Mouse (Mus musculus) hindbrain, embryonic 16.5 days (tissue): ENCODE measurements around the gene Cdiptos. TPM values are rescaled to one million over a fixed set of nuclear protein-coding genes. Genes with fewer than 3 reads are reported as not detected.

Source experiments
- ATAC-seq: fragments of 200-750 bp; cut with Nextera tagmentation; 2 replicates; pipeline ENCODE4 v1.8.0; 2017; ENCODE audit warnings: moderate TSS enrichment, moderate library complexity
- H3K27ac ChIP-seq: fragments of 300-500 bp; sonication (generic); 2 replicates; pipeline ENCODE4 v1.5.1; 2014; ENCODE audit warnings: low read depth, mild to moderate bottlenecking, control low read depth, low read length, moderate library complexity
- H3K27me3 ChIP-seq: fragments of 300-500 bp; sonication (generic); replicated peaks from 2 replicates; pipeline ENCODE4 v1.6.1; 2014; ENCODE audit warnings: low read length; ENCODE audit not compliant: control insufficient read depth, insufficient read depth
- H3K36me3 ChIP-seq: fragments of 300-500 bp; sonication (generic); 2 replicates; pipeline ENCODE4 v1.6.1; 2014; ENCODE audit warnings: mild to moderate bottlenecking, low read length, moderate library complexity, mixed read lengths; ENCODE audit not compliant: control insufficient read depth, insufficient read depth
- H3K4me1 ChIP-seq: fragments of 300-500 bp; sonication (generic); 2 replicates; pipeline ENCODE4 v1.6.1; 2014; ENCODE audit warnings: low read depth, low read length; ENCODE audit not compliant: control insufficient read depth, insufficient read depth
- H3K4me2 ChIP-seq: fragments of 300-500 bp; sonication (generic); 2 replicates; pipeline ENCODE4 v1.6.1; 2014; ENCODE audit warnings: mild to moderate bottlenecking, low read length, control low read depth, moderate library complexity
- H3K4me3 ChIP-seq: fragments of 300-500 bp; sonication (generic); 2 replicates; pipeline ENCODE4 v1.5.1; 2014; ENCODE audit warnings: mild to moderate bottlenecking, low read length, control low read depth, moderate library complexity
- H3K9ac ChIP-seq: fragments of 300-500 bp; sonication (generic); 2 replicates; pipeline ENCODE4 v1.6.1; 2014; ENCODE audit warnings: low read depth, mild to moderate bottlenecking, control low read depth, low read length, moderate library complexity
- H3K9me3 ChIP-seq: fragments of 300-500 bp; sonication (generic); 2 replicates; pipeline ENCODE4 v1.6.1; 2014; ENCODE audit warnings: mild to moderate bottlenecking, low read length, moderate library complexity; ENCODE audit not compliant: control insufficient read depth
- WGBS: fragments of 180-500 bp; shearing (Covaris S2); extraction: QIAGEN DNeasy Blood & Tissue Kit; methylation state at CpG from one replicate; pipeline ENCODE4 v1.1.7; 2014; 5-methylcytosine and 5-hydroxymethylcytosine counted together
- polyA plus RNA-seq: library from polyadenylated mRNA; unstranded; fragments of >200 nt; fragmentation: Nextera tagmentation; extraction: Ambion mirVana; gene quantifications from 2 replicates; pipeline ENCODE4 v1.2.1, GENCODE M21; 2015

The Cdiptos gene
- polyA plus RNA-seq, 1 experiment from 2014 or later: 1.2 TPM

DNA sequence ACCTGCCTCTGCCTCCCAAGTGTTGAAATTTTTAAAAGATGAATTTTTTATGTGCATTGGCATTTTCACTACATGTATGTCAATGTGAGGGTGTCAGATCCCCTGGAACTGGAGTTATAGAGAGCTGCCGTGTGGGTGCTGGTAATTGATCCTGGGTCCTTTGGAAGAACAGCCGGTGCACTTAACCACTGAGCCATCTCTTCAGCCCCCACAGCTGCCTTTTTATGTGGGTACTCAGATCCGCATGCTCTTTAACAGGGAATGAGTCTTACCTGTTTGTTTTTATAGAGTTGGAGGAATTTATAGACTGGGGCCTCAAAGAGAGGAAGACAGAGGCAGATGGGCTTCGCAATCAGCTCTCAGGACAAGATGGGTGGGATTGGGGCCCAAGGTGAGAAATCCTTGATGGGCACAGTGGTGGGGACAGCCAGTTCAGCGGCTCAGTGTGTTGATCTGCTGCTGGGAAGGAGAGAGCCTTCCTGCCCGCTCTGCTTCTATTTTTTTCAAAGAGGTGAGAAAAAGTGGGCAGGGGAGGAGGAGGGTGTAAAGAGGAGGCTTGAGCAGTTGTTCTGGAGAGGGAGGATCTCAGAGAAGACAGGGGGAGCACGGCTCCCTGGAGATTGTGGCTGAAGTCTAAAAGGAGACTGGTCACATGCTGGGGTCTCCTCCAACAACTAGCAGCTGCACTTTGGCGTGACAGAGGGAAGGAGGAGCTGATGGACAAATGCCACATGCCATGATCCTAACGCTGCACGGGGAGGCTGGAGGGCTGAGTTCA lies 9.0 kb upstream of the Cdiptos start:
- no peak overlapping the region for H3K27ac ChIP-seq
- H3K27me3 ChIP-seq: no peaks in the 10 kb centered on the region
- no peaks in the 10 kb centered on the region for H3K4me1 ChIP-seq
- no peak overlapping the region for H3K4me3 ChIP-seq
- 0 out of 2 replicates have a peak, but pooled peaks cover under 1% of the 10 kb centered on the region for H3K36me3 ChIP-seq
- ATAC-seq: no peak
- no peaks in the 10 kb centered on the region for H3K9me3 ChIP-seq
- H3K9ac ChIP-seq: no peak overlapping the region
- H3K4me2 ChIP-seq: no peak overlapping the region
- WGBS: 66% methylated on average over 10 of the region's 10 CpGs

- peaks cover 15% of the 10 kb centered on the region; the same call in 1 of the 2 replicates for H3K36me3 ChIP-seq
- no peak overlapping the region for H3K4me2 ChIP-seq
- WGBS: 85% methylated on average over 7 of the region's 7 CpGs
- H3K9me3 ChIP-seq: no peaks in the 10 kb centered on the region
- no peaks in the 10 kb centered on the region for H3K4me1 ChIP-seq
- H3K27ac ChIP-seq: no peak overlapping the region
- H3K27me3 ChIP-seq: no peaks in the 10 kb centered on the region
- no peak for ATAC-seq
- H3K9ac ChIP-seq: no peak overlapping the region
- H3K4me3 ChIP-seq: no peak overlapping the region
These were observed 7.2 kb upstream of the Cdiptos start for GRCm38 (mm10) chr7:126983113-126983512.

- Histone ChIP-seq H3K27me3 (no peaks in the 10 kb centered on the region), H3K4me1 (peaks cover 4% of the 10 kb centered on the region), H3K27ac (no peak overlapping the region), H3K4me3 (no peak overlapping the region), H3K4me2 (no peak overlapping the region), H3K9ac (no peak overlapping the region), H3K36me3 (peaks cover 15% of the 10 kb centered on the region; the same call in 1 of the 2 replicates), H3K9me3 (no peaks in the 10 kb centered on the region)
- ATAC-seq: no peak
- WGBS: 99% methylated on average over 4 of the region's 4 CpGs
These were observed 6.2 kb upstream of the Cdiptos start for GRCm38 (mm10) chr7:126982054-126982453.

GRCm38 (mm10) chr7:126981601-126982000 lies 5.7 kb upstream of the Cdiptos start:
- Histone ChIP-seq H3K4me1 (peaks cover 6% of the 10 kb centered on the region), H3K27me3 (no peaks in the 10 kb centered on the region), H3K9ac (no peak overlapping the region), H3K4me2 (no peak overlapping the region), H3K4me3 (no peak overlapping the region), H3K9me3 (no peaks in the 10 kb centered on the region), H3K27ac (no peak overlapping the region), H3K36me3 (peaks cover 15% of the 10 kb centered on the region; the same call in 1 of the 2 replicates)
- ATAC-seq: no peak
- WGBS: 80% methylated on average over 2 of the region's 2 CpGs

- no peaks in the 10 kb centered on the region for H3K9me3 ChIP-seq
- H3K27me3 ChIP-seq: no peaks in the 10 kb centered on the region
- no peak for ATAC-seq
- 94% methylated on average over 6 of the region's 6 CpGs for WGBS
- peaks cover 9% of the 10 kb centered on the region for H3K4me1 ChIP-seq
- no peak overlapping the region for H3K4me3 ChIP-seq
- H3K36me3 ChIP-seq: peaks cover 15% of the 10 kb centered on the region; the same call in 1 of the 2 replicates
- no peak overlapping the region for H3K4me2 ChIP-seq
- H3K27ac ChIP-seq: no peak overlapping the region
- no peak overlapping the region for H3K9ac ChIP-seq
These were observed 2.9 kb upstream of the Cdiptos start for GRCm38 (mm10) chr7:126978841-126979240.

- 29% methylated on average over 14 of the region's 14 CpGs for WGBS
- peak overlapping the region; percentile 97 for H3K27ac ChIP-seq
- no peaks in the 10 kb centered on the region for H3K27me3 ChIP-seq
- peaks cover 20% of the 10 kb centered on the region; the same call in 1 of the 2 replicates for H3K36me3 ChIP-seq
- peak overlapping the region; percentile 99 for H3K9ac ChIP-seq
- H3K4me3 ChIP-seq: peak overlapping the region; percentile 99
- no peaks in the 10 kb centered on the region for H3K9me3 ChIP-seq
- peak overlapping the region; percentile 96 for H3K4me2 ChIP-seq
- ATAC-seq: no peak
- peaks cover 9% of the 10 kb centered on the region for H3K4me1 ChIP-seq
These were observed 1.1 kb upstream of the Cdiptos start for GRCm38 (mm10) chr7:126976878-126977459.

GRCm38 (mm10) chr7:126975893-126975949 lies 177 bp downstream of the Cdiptos start, which contains the start of gene Cdipt:
Gene Cdipt, plus strand, starts transcription at chr7:126975914.
- Histone ChIP-seq H3K9ac (peak within 1 kb of the TSS; percentile 99), H3K27ac (peak within 1 kb of the TSS; percentile 97), H3K4me2 (peak within 1 kb of the TSS; percentile 96), H3K9me3 (no peaks in the 10 kb centered on the region), H3K4me3 (peak within 1 kb of the TSS; percentile 99), H3K36me3 (peaks cover 27% of the 10 kb centered on the region; the same call in 1 of the 2 replicates), H3K4me1 (peaks cover 9% of the 10 kb centered on the region), H3K27me3 (no peaks in the 10 kb centered on the region)
- ATAC-seq: no peak
- WGBS: 9% methylated on average over 1 of the region's 1 CpGs

- H3K9ac ChIP-seq: peak overlapping the region; percentile 99
- ATAC-seq: no peak; the same call in 1 of the 2 replicates
- H3K4me2 ChIP-seq: peak overlapping the region; percentile 48
- H3K36me3 ChIP-seq: peaks cover 27% of the 10 kb centered on the region; the same call in 1 of the 2 replicates
- H3K4me3 ChIP-seq: peak overlapping the region; percentile 99
- H3K27ac ChIP-seq: peak overlapping the region; percentile 97; the same call in 1 of the 2 replicates
- H3K9me3 ChIP-seq: no peaks in the 10 kb centered on the region
- WGBS: 19% methylated on average over 8 of the region's 8 CpGs
- H3K4me1 ChIP-seq: peaks cover 9% of the 10 kb centered on the region
- H3K27me3 ChIP-seq: no peaks in the 10 kb centered on the region
These were observed 405 bp downstream of the Cdiptos start for GRCm38 (mm10) chr7:126975493-126975892.

DNA sequence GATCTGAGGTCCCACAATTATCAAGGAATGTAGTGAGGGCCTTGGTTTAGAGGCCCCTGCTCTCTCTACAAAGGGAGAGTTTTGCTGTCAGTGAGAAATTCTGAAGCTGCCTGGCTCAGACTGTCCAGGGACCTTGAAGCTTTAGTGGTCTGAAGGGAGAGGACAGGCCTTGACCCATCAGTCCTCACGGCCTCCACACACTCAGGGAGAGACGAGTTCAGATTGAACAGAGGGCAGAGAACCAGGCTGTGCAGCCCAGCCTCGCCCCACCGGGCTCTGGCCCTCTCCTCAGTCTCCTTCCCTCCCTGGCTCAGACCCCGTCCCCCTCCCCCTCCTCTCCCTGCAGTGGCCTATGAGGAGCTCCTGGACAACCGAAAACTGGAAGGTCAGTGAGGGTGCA lies 8.5 kb downstream of the Cdiptos start:
- Histone ChIP-seq H3K9me3 (no peaks in the 10 kb centered on the region), H3K27ac (no peak overlapping the region), H3K4me3 (no peak overlapping the region), H3K27me3 (no peaks in the 10 kb centered on the region), H3K4me1 (no peaks in the 10 kb centered on the region), H3K4me2 (no peak overlapping the region), H3K36me3 (peaks cover 37% of the 10 kb centered on the region), H3K9ac (no peak overlapping the region)
- 59% methylated on average over 6 of the region's 6 CpGs for WGBS
- ATAC-seq: no peak
